Mouse (Mus musculus): Measurements from ENCODE around the gene Zfp846.
A peak's percentile ranks its signal among the peaks of the same experiment; 100 is the strongest.

The Zfp846 gene

DNA sequence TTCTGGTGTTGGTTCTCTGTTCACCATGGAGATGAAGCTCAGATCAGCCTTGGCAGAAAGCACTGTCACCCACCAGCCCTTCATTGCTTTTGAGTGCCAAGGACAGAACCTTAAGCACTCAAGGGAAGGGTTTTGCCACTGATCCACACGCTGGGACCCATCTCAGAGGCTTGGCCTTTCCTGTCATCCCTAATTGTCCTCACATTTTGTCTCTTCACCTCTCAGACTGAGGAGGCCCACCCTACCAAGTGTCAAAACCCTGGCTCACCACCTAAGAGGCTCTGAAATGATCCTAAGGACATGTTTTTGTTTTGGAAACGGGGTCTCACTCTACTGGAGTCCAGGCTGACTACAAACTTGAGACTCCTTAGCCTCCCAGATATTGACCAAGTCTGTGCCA is 55.7 kb downstream of the Zfp846 start:
- no peak for DNase-seq (ENCODE audit: low spot score in 2 of 2)

DNA sequence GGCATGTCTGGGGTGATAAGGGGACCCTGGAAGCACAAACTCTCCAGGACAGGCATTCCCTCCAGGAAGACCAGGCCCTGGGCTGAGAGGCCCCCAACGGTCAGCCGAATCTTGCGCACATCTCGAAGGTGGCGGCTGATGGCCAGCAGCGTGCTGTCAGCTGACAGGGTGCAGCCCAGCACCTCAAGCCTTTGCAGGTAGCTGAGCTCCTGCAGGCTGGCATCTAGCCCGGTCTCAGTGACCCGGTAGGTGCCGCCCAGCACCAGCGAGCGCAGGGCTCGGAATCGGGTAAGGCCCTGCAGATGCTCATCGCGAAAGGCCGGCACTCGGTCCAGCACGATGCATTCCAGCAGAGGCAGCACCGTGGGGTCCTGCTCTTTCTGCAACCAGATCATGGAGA is 57.5 kb downstream of the Zfp846 start:
- no peak for DNase-seq (ENCODE audit: low spot score in 2 of 2)

DNA sequence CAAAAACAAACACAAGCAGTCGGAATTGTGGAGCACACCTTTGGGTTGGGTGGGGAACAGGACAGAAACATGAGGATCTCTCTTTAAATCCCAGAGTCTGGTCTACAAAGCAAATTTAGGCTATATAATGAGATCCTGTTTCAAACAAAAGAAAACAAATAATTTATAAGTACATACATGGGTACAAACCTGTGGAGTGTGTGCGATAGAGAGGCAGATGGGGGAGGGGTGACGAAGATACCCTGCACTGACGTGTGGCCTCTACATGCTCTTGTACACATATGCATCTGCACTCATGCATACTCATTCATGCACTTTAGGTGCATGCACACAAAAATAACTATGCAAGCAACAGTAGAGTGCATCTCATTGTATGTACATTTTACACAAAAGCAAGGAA is 58.4 kb downstream of the Zfp846 start:
- peak in 1 of 2 experiments; percentile 49 for DNase-seq (ENCODE audit: low spot score in 2 of 2)

DNA sequence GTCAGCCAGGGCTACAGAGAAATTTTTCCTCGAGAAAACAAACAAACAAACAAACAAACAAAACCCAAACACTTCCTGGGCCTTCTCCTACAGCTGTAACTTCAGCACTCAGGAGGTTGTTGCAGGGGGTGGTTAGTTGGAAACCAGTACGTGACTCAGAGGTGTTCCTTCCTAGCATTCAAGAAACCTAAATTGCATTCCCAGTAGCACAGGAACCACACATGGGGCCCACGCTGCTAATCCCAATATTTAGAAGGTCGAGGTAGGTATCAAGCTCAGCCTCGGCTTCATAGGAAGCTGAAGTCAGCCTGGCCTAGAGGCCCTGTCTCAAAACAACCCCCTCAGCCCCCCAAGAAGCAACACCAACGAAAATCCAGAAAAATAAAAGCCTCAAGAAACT is 60.4 kb downstream of the Zfp846 start:
- DNase-seq (ENCODE audit: low spot score in 2 of 2): peak in 1 of 2 experiments; percentile 22

GRCm38 (mm10) chr9:20642101-20642895 is 61.2 kb downstream of the Zfp846 start, which contains the start of gene Ubl5:
Gene Ubl5 (plus strand): TSS chr9:20642878.
- peak; percentile 96 to 99 for DNase-seq (ENCODE audit: low spot score in 2 of 2)

DNA sequence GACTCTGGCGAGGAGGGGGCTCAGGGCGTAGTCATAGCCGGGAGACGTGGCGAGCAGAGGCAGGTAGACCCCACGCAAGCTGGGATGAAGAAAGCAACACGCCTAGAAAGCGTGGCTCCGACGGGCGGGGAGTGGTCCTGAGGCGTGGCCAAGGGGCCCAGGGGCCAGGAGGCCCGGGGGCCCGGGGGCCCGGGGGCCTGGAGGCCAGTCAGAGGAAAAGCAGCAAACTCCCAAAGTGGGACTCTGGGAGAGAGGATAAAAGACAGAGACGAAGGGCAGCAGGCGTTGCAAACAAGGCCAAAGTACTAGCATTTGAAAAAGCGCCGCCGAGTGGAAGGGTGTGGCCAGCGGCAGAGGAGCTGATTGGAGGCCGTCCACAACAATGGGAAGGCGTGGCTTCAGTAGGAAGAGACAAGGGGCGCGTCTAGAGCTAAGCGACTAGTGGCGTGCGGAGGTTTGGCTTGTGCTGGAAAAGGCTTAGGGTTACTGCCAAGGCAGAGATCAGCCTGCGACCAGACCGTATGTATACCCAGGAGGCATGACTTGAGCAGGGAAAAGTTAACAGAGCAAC is 61.9 kb downstream of the Zfp846 start:
- peak; percentile 90 to 94 for DNase-seq (ENCODE audit: low spot score in 2 of 2)

DNA sequence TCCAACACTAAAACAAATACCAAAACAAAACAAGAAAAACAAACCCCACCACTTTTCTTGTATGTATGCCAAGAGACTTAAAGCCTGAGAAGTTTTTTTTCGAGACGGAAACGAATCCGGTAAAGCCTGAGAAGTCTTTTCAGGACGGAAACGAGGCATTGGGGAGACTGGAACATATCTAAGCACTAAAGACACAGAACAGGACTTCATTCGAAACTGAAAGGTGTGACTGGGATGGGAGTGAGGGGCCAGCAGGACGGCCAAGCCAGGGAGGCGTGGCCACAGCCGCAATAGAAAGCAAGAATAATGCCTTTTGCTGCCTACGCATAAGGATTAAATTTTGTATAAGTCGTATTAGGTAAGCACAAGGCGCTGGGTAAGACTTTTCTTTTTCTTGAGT is 62.7 kb downstream of the Zfp846 start:
- peak in 1 of 2 experiments; percentile 20 for DNase-seq (ENCODE audit: low spot score in 2 of 2)

- DNase-seq (ENCODE audit: low spot score in 2 of 2): peak; percentile 61 to 69
Measured at GRCm38 (mm10) chr9:20644360-20645081, 63.4 kb downstream of the Zfp846 start, which contains the start of gene Fbxl12. Gene Fbxl12 (minus strand): TSS chr9:20644767.

DNA sequence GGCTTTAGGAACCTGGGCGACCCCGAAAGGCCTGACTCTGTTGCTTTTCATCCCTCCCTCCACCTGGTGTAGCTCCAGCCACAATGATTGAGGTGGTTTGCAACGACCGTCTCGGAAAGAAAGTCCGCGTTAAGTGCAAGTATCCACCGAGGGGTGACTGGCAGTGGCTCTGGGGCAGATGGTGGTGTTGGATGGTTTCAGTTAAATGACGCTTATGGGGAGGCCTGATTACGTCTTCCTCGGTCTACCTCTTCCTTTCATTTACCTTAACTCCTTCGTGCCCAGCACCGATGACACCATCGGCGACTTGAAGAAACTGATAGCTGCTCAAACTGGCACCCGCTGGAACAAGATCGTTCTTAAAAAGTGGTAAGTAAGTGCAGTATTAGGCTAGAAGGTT is 64.0 kb downstream of the Zfp846 start:
- peak in 1 of 2 experiments; percentile 16 for DNase-seq (ENCODE audit: low spot score in 2 of 2)

- peak; percentile 93 to 98 for DNase-seq (ENCODE audit: low spot score in 2 of 2)
Measured at GRCm38 (mm10) chr9:20651602-20652259, 70.6 kb downstream of the Zfp846 start, which contains the start of gene Pin1. Gene Pin1 (plus strand): TSS chr9:20652095.

- no peak for DNase-seq (ENCODE audit: low spot score in 2 of 2)
Measured at GRCm38 (mm10) chr9:20652260-20652658, 71.2 kb downstream of the Zfp846 start.

- no peak for DNase-seq (ENCODE audit: low spot score in 2 of 2)
Measured at GRCm38 (mm10) chr9:20653859-20654258, 72.8 kb downstream of the Zfp846 start.

All from thymus, postnatal 10 days (tissue).